Mouse (Mus musculus): ENCODE results near the gene Samd5. TPM values are rescaled to one million over a fixed set of nuclear protein-coding genes. Genes with fewer than 3 reads are reported as not detected.

Gene Samd5
- polyA plus RNA-seq (2015; fragmentation: Nextera tagmentation; extraction: Ambion mirVana), result 6.0 and 6.1 TPM in 2 replicates

DNA sequence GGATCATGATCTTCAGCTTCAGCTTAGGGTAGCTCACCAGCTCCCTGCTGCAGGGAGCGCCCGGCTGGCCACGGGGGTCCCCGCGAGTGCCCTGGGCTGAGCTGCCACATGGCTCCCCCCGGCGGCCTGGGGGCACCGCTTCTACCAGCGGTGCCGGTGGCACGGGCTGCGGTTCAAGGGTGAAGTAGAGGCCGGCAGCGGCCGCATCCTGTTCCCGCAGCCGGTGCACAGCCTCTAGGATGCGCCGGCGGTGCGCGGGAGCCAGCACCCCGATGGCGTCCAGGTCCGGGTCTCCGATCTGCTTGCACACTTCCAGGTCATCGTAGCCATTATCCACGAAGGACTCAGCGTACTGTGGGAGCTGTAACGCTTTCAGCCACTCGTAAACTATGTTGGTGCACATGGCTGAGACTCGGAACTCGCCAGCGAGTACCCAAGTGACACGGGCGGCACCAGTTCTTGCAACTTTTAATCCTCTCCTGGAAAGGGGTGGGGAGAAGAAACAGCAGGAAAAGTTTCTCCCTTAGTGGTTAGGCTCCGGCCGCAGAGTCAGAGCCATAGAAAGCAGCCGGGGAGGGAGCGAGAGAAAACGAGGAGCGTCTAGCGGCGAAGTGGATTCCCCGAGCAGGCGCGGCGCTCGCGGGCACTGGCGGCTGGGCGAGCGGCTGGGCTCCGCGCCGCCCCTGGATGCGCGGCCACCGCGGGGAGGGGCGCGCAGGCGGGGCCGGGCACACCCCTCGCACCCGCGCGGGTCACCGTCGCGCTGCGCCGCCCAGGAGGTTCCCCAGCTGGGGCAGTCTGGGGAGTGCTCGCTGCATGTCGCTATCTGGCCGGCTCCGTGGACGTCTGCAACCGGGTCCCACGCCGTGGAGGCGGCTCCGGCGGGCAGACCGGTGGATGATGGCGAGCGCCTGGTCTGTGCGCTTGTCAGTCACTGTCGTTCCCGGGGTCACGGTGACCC is at the start of gene Samd5:
TSS of gene Samd5 (minus strand) at position 648 of the 961 bp plus-strand sequence.
- Histone ChIP-seq H3K4me3 (peak within 1 kb of the TSS; percentile 68), H3K4me2 (replicated peaks) (peak within 1 kb of the TSS; percentile 97), H3K9me3 (no peaks in the 10 kb centered on the region), H3K4me1 (peaks cover 19% of the 10 kb centered on the region), H3K36me3 (no peaks in the 10 kb centered on the region), H3K27ac (peak within 1 kb of the TSS; percentile 28), H3K9ac (peak within 1 kb of the TSS; percentile 75), H3K27me3 (peaks cover 42% of the 10 kb centered on the region)
- ATAC-seq (ENCODE audit: low FRiP score, low read depth), result peak; percentile 71
- WGBS, result under 1% methylated on average over 90 of the region's 91 CpGs

GRCm38 (mm10) chr10:9722519-9723303 is 47.7 kb upstream of the Samd5 start:
- H3K4me3 ChIP-seq, result no peak overlapping the region
- H3K4me1 ChIP-seq, result no peaks in the 10 kb centered on the region
- H3K9ac ChIP-seq, result no peak overlapping the region
- H3K36me3 ChIP-seq, result no peaks in the 10 kb centered on the region
- no peak for ATAC-seq (ENCODE audit: low FRiP score, low read depth)
- no peaks in the 10 kb centered on the region for H3K9me3 ChIP-seq
- H3K27me3 ChIP-seq, result no peaks in the 10 kb centered on the region
- WGBS, result 85% methylated on average over 10 of the region's 11 CpGs
- no peak overlapping the region for H3K4me2 ChIP-seq (replicated peaks)
- no peak overlapping the region for H3K27ac ChIP-seq

- Histone ChIP-seq H3K36me3 (no peaks in the 10 kb centered on the region), H3K27ac (no peak overlapping the region), H3K4me2 (replicated peaks) (no peak overlapping the region), H3K4me3 (no peak overlapping the region), H3K9ac (no peak overlapping the region), H3K27me3 (no peaks in the 10 kb centered on the region), H3K9me3 (no peaks in the 10 kb centered on the region), H3K4me1 (no peaks in the 10 kb centered on the region)
- no peak for ATAC-seq (ENCODE audit: low FRiP score, low read depth)
- WGBS, result 65% methylated on average over 5 of the region's 5 CpGs
These were observed 45.0 kb upstream of the Samd5 start for GRCm38 (mm10) chr10:9720027-9720426.

DNA sequence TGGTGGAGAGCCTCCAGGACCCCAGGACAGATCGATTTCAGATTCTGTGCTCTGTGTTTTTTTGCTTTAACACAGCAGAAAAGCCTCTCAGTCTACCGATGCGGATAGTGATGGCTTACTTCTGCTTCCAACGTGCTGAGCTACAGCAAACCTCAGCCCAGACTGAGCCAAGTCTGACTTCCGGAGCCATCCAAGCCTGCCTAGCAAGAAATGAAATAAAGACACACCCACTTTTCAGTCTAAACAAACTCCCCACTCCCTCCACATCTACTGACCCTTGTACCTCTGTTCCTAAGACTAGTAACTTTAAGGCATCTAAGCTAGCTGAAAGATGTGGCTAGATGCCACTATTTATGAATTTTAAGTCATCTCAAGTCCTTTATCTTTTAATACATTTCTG is 43.1 kb upstream of the Samd5 start:
- Histone ChIP-seq H3K36me3 (no peaks in the 10 kb centered on the region), H3K9ac (no peak overlapping the region), H3K27me3 (no peaks in the 10 kb centered on the region), H3K27ac (no peak overlapping the region), H3K4me1 (no peaks in the 10 kb centered on the region), H3K4me3 (no peak overlapping the region), H3K9me3 (no peaks in the 10 kb centered on the region), H3K4me2 (replicated peaks) (no peak overlapping the region)
- 79% methylated on average over 5 of the region's 5 CpGs for WGBS
- no peak for ATAC-seq (ENCODE audit: low FRiP score, low read depth)

- 13% methylated on average over 1 of the region's 1 CpGs for WGBS
- H3K9me3 ChIP-seq, result no peaks in the 10 kb centered on the region
- no peak overlapping the region for H3K9ac ChIP-seq
- no peak overlapping the region for H3K4me3 ChIP-seq
- no peak overlapping the region for H3K27ac ChIP-seq
- H3K4me1 ChIP-seq, result peaks cover 13% of the 10 kb centered on the region
- H3K4me2 ChIP-seq (replicated peaks), result no peak overlapping the region
- no peaks in the 10 kb centered on the region for H3K27me3 ChIP-seq
- H3K36me3 ChIP-seq, result no peaks in the 10 kb centered on the region
- ATAC-seq (ENCODE audit: low FRiP score, low read depth), result no peak
These were observed 29.9 kb upstream of the Samd5 start for GRCm38 (mm10) chr10:9704956-9705355.

- no peak overlapping the region for H3K4me2 ChIP-seq (replicated peaks)
These were observed 24.2 kb upstream of the Samd5 start for GRCm38 (mm10) chr10:9699071-9699761.

DNA sequence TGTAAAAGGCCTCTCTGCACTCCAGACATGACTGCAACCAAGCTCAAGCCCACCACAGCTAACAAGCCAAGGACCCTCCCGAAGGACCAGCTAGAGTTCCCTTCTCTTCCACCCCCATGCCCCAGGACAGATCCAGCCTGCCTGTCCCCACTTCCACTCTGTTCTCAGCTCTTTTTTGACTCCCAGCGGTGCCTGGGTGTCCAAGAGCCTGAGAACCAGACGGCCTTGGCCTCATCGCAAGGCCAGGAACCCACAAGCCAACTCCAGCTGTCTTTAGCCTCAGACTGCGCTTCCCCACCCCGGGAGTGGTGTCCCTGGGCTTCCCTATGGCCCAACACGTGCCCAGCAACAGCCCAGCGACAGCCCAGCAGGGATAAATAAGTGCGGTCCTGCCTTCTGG is 23.1 kb upstream of the Samd5 start:
- no peaks in the 10 kb centered on the region for H3K36me3 ChIP-seq
- no peaks in the 10 kb centered on the region for H3K27me3 ChIP-seq
- H3K4me2 ChIP-seq (replicated peaks), result no peak overlapping the region
- WGBS, result 87% methylated on average over 9 of the region's 9 CpGs
- no peak overlapping the region for H3K27ac ChIP-seq
- H3K9ac ChIP-seq, result no peak overlapping the region
- H3K4me3 ChIP-seq, result no peak overlapping the region
- H3K4me1 ChIP-seq, result no peaks in the 10 kb centered on the region
- H3K9me3 ChIP-seq, result no peaks in the 10 kb centered on the region
- ATAC-seq (ENCODE audit: low FRiP score, low read depth), result no peak

More at GRCm38 (mm10) chr10:9699071-9699761, 24.2 kb upstream of the Samd5 start:
- Histone ChIP-seq H3K9ac (no peak overlapping the region), H3K36me3 (no peaks in the 10 kb centered on the region), H3K4me1 (no peaks in the 10 kb centered on the region), H3K9me3 (no peaks in the 10 kb centered on the region), H3K4me3 (no peak overlapping the region), H3K27ac (no peak overlapping the region), H3K27me3 (no peaks in the 10 kb centered on the region)
- no peak for ATAC-seq (ENCODE audit: low FRiP score, low read depth)
- 87% methylated on average over 22 of the region's 22 CpGs for WGBS

- no peaks in the 10 kb centered on the region for H3K36me3 ChIP-seq
- no peak overlapping the region for H3K4me2 ChIP-seq (replicated peaks)
- no peak overlapping the region for H3K9ac ChIP-seq
- H3K4me3 ChIP-seq, result no peak overlapping the region
- H3K27ac ChIP-seq, result no peak overlapping the region
- no peaks in the 10 kb centered on the region for H3K9me3 ChIP-seq
- no peaks in the 10 kb centered on the region for H3K27me3 ChIP-seq
- H3K4me1 ChIP-seq, result no peaks in the 10 kb centered on the region
- WGBS, result 34% methylated on average over 6 of the region's 6 CpGs
- ATAC-seq (ENCODE audit: low FRiP score, low read depth), result no peak
These were observed 21.6 kb upstream of the Samd5 start for GRCm38 (mm10) chr10:9696543-9697141.

GRCm38 (mm10) chr10:9693990-9694699 is 19.1 kb upstream of the Samd5 start:
- Histone ChIP-seq H3K9me3 (no peaks in the 10 kb centered on the region), H3K4me2 (replicated peaks) (no peak overlapping the region), H3K27ac (no peak overlapping the region), H3K4me3 (no peak overlapping the region), H3K27me3 (no peaks in the 10 kb centered on the region), H3K4me1 (no peaks in the 10 kb centered on the region), H3K9ac (no peak overlapping the region), H3K36me3 (no peaks in the 10 kb centered on the region)
- ATAC-seq (ENCODE audit: low FRiP score, low read depth), result no peak
- WGBS, result 61% methylated on average over 16 of the region's 16 CpGs

DNA sequence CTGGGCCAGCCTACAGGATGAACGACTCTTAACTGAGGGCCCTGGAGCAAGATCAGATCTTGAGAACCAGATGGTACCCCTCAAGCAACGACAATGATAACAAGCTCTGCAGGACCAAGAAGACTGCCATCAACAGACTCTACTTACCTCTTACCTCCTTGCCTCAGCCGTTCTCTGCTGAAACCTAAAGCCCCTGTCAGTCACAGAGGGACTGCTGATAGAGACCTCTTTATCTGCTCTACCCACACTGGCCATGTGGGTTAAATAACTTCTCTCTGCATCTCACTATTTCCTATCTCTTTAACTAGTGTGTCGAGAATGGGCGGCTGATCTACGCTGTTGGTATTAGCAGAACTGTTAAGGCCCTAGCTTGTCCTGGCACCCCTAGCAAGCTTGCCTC is 5.9 kb upstream of the Samd5 start:
- H3K9ac ChIP-seq, result no peak overlapping the region
- H3K27me3 ChIP-seq, result peaks cover 18% of the 10 kb centered on the region
- no peak overlapping the region for H3K4me3 ChIP-seq
- no peaks in the 10 kb centered on the region for H3K36me3 ChIP-seq
- no peak for ATAC-seq (ENCODE audit: low FRiP score, low read depth)
- no peak overlapping the region for H3K27ac ChIP-seq
- H3K9me3 ChIP-seq, result no peaks in the 10 kb centered on the region
- peaks cover 6% of the 10 kb centered on the region for H3K4me1 ChIP-seq
- H3K4me2 ChIP-seq (replicated peaks), result no peak overlapping the region
- 87% methylated on average over 6 of the region's 6 CpGs for WGBS

- Histone ChIP-seq H3K9me3 (no peaks in the 10 kb centered on the region), H3K36me3 (no peaks in the 10 kb centered on the region), H3K4me2 (replicated peaks) (no peak overlapping the region), H3K4me1 (peaks cover 10% of the 10 kb centered on the region), H3K27ac (no peak overlapping the region), H3K9ac (no peak overlapping the region), H3K27me3 (peaks cover 24% of the 10 kb centered on the region), H3K4me3 (no peak overlapping the region)
- no peak for ATAC-seq (ENCODE audit: low FRiP score, low read depth)
- WGBS, result 58% methylated on average over 5 of the region's 5 CpGs
These were observed 4.9 kb upstream of the Samd5 start for GRCm38 (mm10) chr10:9679911-9680310.
